Mouse (Mus musculus) CH12.LX (cell line): ENCODE results near the gene Atrx.

Experiments used
- CTCF ChIP-seq, 2 experiments: IDR thresholded peaks in 1 of 2; conservative IDR thresholded peaks in 1 of 2; 2 replicates each; pipeline ENCODE4 v1.5.1; 2011 to 2012; ENCODE audit warnings: low read depth in 2 of 2, low read length in 2 of 2, improper control_type of control experiment in 1 of 2, inconsistent platforms in 1 of 2, mild to moderate bottlenecking in 1 of 2, moderate library complexity in 1 of 2
- E2F4 ChIP-seq: IDR thresholded peaks from 2 replicates; pipeline ENCODE4 v1.6.1; 2011; ENCODE audit warnings: low read depth, low read length, improper control_type of control experiment; ENCODE audit not compliant: insufficient replicate concordance
- ELF1 ChIP-seq: IDR thresholded peaks from 2 replicates; pipeline ENCODE4 v1.6.1; 2014; ENCODE audit warnings: low read depth, mild to moderate bottlenecking, inconsistent platforms, low read length, improper control_type of control experiment
- EP300 ChIP-seq: IDR thresholded peaks from 2 replicates; pipeline ENCODE4 v1.6.1; 2011; ENCODE audit warnings: low read length, improper control_type of control experiment
- MAX ChIP-seq: IDR thresholded peaks from 2 replicates; pipeline ENCODE4 v1.6.1; 2011; ENCODE audit warnings: low read length, improper control_type of control experiment
- MEF2A ChIP-seq: IDR thresholded peaks from 2 replicates; pipeline ENCODE4 v1.6.1; 2014; ENCODE audit warnings: low read depth, mild to moderate bottlenecking, inconsistent platforms, low read length, improper control_type of control experiment, borderline replicate concordance
- NELFE ChIP-seq: IDR thresholded peaks from 2 replicates; pipeline ENCODE4 v1.6.1; 2011; ENCODE audit warnings: low read depth, low read length, improper control_type of control experiment
- POLR2A ChIP-seq: IDR thresholded peaks from 2 replicates; pipeline ENCODE4 v1.6.1; 2011; ENCODE audit warnings: low read depth, mild to moderate bottlenecking, improper control_type of control experiment, low read length
- RAD21 ChIP-seq: IDR thresholded peaks from 2 replicates; pipeline ENCODE4 v1.6.1; 2011; ENCODE audit warnings: low read depth, mild to moderate bottlenecking, low read length, improper control_type of control experiment, moderate library complexity
- TCF12 ChIP-seq: IDR thresholded peaks from 2 replicates; pipeline ENCODE4 v1.6.1; 2014; ENCODE audit warnings: low read depth, mild to moderate bottlenecking, inconsistent platforms, low read length, improper control_type of control experiment
- UBTF ChIP-seq: IDR thresholded peaks from 2 replicates; pipeline ENCODE4 v1.6.1; 2012; ENCODE audit warnings: low read depth, mild to moderate bottlenecking, inconsistent platforms, low read length, improper control_type of control experiment, moderate library complexity
- USF1 ChIP-seq: IDR thresholded peaks from 2 replicates; pipeline ENCODE4 v1.6.1; 2014; ENCODE audit warnings: low read depth, mild to moderate bottlenecking, inconsistent platforms, low read length, improper control_type of control experiment

GRCm38 (mm10) chrX:105765005-105765706, 164.0 kb downstream of the Atrx start:
- TF ChIP-seq RAD21 (no peak), TCF12 (no peak), POLR2A (no peak), ELF1 (no peak), NELFE (no peak), CTCF (conservative IDR thresholded peaks at IDR 0.05 in 1 of 2, IDR thresholded peaks at IDR 0.05 in 1 of 2; ENCODE audit: low read depth in 2 of 2, low read length in 2 of 2) (no peak), UBTF (no peak), EP300 (no peak), USF1 (no peak), E2F4 (no peak), MEF2A (no peak), MAX (no peak)
